Mouse (Mus musculus) myocyte (in vitro differentiated cells): Measurements from ENCODE around the gene Gm13696.

ENCODE experiments used
- POLR2A ChIP-seq: IDR thresholded peaks from one replicate; pipeline ENCODE4 v1.6.1; 2011; ENCODE audit warnings: low read depth, mild to moderate bottlenecking, control low read depth, moderate library complexity; ENCODE audit not compliant: insufficient read length
- USF1 ChIP-seq: IDR thresholded peaks from one replicate; pipeline ENCODE4 v1.6.1; 2011; ENCODE audit warnings: low read depth, mild to moderate bottlenecking, control low read depth, moderate library complexity

- TF ChIP-seq USF1 (no peak), POLR2A (no peak)
Observed at GRCm38 (mm10) chr2:84014572-84014971, 41.6 kb downstream of the Gm13696 start.
